Comparison of ENCODE assay signal across 9 mouse cellular contexts in the genomic region with DNA sequence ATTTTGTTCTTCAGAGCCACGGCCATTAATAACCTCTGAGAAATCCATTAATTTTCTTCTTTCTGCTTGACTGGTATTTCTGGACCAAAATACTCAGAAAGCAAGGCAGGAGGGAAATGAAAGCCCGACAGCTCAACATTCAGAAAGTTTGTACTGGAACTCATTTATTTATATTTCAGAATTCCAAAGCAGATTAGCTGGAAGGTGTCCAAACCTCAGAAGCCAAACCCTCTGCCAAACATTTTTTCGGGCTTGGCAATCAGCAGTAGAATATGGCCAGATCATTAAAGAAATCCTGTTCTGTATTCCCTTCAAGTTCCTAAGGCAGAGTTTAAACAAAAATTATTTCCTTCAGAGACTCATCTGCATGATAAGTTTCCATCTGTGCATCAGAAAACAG.
DNase-seq lines count a peak whose midpoint lies in the region; ATAC-seq and TF ChIP-seq lines count a peak whose summit lies in the region.
"Had no signal": no experiment of that assay in that cellular context is flagged by ENCODE, and none has a peak within 500 bp of the region (broad histone marks: within the 10 kb centered on the region; RNA-seq: fewer than 3 reads in every experiment).

No protein-coding gene starts in this region.

- no peaks in the 10 kb centered on the region for H3K27me3 ChIP-seq in forebrain, embryonic 14.5 days (replicated peaks; ENCODE audit: control insufficient read depth, insufficient read depth, low read length)
- no peaks in the 10 kb centered on the region for H3K27me3 ChIP-seq in forebrain, embryonic 12.5 days

- no peak overlapping the region for H3K27ac ChIP-seq in forebrain, embryonic 14.5 days (ENCODE audit: low read depth, low read length)
- no peak overlapping the region for H3K27ac ChIP-seq in forebrain, embryonic 12.5 days
- H3K27ac ChIP-seq: liver, embryonic 14.5 days had no signal

- no peaks in the 10 kb centered on the region for H3K4me1 ChIP-seq in forebrain, embryonic 14.5 days (ENCODE audit: control insufficient read depth, insufficient read depth, low read length)
- H3K4me1 ChIP-seq in forebrain, embryonic 12.5 days: no peaks in the 10 kb centered on the region
- H3K4me1 ChIP-seq in lung, adult 2 months (ENCODE audit: control insufficient read depth, insufficient read depth, low read length): peaks cover 4% of the 10 kb centered on the region

- intact Hi-C loops in heart, postnatal 10 days (cut with DNase I): loop anchor here (2.0 to 5.0 kb wide), 3 partner anchors 19 to 451 kb away; partner anchors contain the start of gene Tbl1xr1

- no peak for TF ChIP-seq CTCF in lung, adult 2 months (IDR thresholded peaks at IDR 0.05; ENCODE audit: insufficient read depth, low read length)

- no peaks in the 10 kb centered on the region for H3K9me3 ChIP-seq in forebrain, embryonic 14.5 days (replicated peaks; ENCODE audit: control insufficient read depth, low read length)
- H3K9me3 ChIP-seq in forebrain, embryonic 12.5 days: no peaks in the 10 kb centered on the region

- no peak overlapping the region for H3K9ac ChIP-seq in forebrain, embryonic 14.5 days (ENCODE audit: low read length)
- H3K9ac ChIP-seq in forebrain, embryonic 12.5 days: no peak overlapping the region
- H3K9ac ChIP-seq: liver, embryonic 14.5 days had no signal

- H3K4me2 ChIP-seq in forebrain, embryonic 14.5 days (ENCODE audit: low read length): no peak overlapping the region
- no peak overlapping the region for H3K4me2 ChIP-seq in forebrain, embryonic 12.5 days

- ATAC-seq in forebrain, embryonic 14.5 days: no peak
- no peak for ATAC-seq in forebrain, embryonic 12.5 days (ENCODE audit: low FRiP score)
- no peak for ATAC-seq in CD4-positive, CD25-positive, alpha-beta regulatory T cell, adult 4 months

- no peaks in the 10 kb centered on the region for H3K36me3 ChIP-seq in forebrain, embryonic 14.5 days (ENCODE audit: control insufficient read depth, insufficient read depth, low read length)
- no peaks in the 10 kb centered on the region for H3K36me3 ChIP-seq in forebrain, embryonic 12.5 days (replicated peaks)

- DNase-seq in forebrain, embryonic 14.5 days (ENCODE audit: low spot score): peak; percentile 80
- DNase-seq in ovary, adult 18-20 months (ENCODE audit: low spot score): peak; percentile 54
- no peak for DNase-seq in ovary, postnatal 10 days (ENCODE audit: low spot score)
- DNase-seq in heart, postnatal 10 days: peak; percentile 74 to 78
- peak; percentile 17 for DNase-seq in lung, adult 2 months
- DNase-seq in thymus, postnatal 36 days: no peak

- H3K4me3 ChIP-seq in forebrain, embryonic 14.5 days (ENCODE audit: low read depth, low read length): no peak overlapping the region
- H3K4me3 ChIP-seq in forebrain, embryonic 12.5 days (replicated peaks): no peak overlapping the region
- no peak overlapping the region for H3K4me3 ChIP-seq in lung, adult 2 months (replicated peaks; ENCODE audit: extremely low read depth, low read depth, low read length)

- no peak for TF ChIP-seq POLR2A in lung, adult 2 months (IDR thresholded peaks at IDR 0.05; ENCODE audit: borderline replicate concordance, extremely low read depth, low read depth, low read length)

- 34% methylated on average over 3 of the region's 3 CpGs for WGBS in forebrain, embryonic 14.5 days
- 66% methylated on average over 3 of the region's 3 CpGs for WGBS in forebrain, embryonic 12.5 days
- 13% methylated on average over 3 of the region's 3 CpGs for WGBS in lung, adult 2 months

Comparison
In these comparisons a context has a peak if more than half of its experiments do, and no peak if none do; other contexts are left out.
1. DNase-seq: peak in forebrain, embryonic 14.5 days (single experiment), ovary, adult 18-20 months (single experiment), heart, postnatal 10 days (2 of 2) and lung, adult 2 months (single experiment); none in ovary, postnatal 10 days (single experiment) and thymus, postnatal 36 days (0 of 2).